Mouse (Mus musculus) small intestine, adult 2 months (tissue): ENCODE measurements around the gene Cox5b. TPM values are rescaled to one million over a fixed set of nuclear protein-coding genes. Genes with fewer than 3 reads are reported as not detected.

Experiments used
- H3K27ac ChIP-seq: fragments of 200-500 bp; 2 replicates; pipeline ENCODE4 v1.5.1; 2012; ENCODE audit warnings: low read depth, low read length, control low read depth, inconsistent platforms; ENCODE audit not compliant: insufficient read depth
- H3K27me3 ChIP-seq: fragments of 200-500 bp; 2 replicates; pipeline ENCODE4 v1.6.1; 2012; ENCODE audit warnings: mild to moderate bottlenecking, moderate library complexity, low read length, inconsistent platforms; ENCODE audit not compliant: control insufficient read depth, insufficient read depth
- H3K36me3 ChIP-seq: fragments of 200-500 bp; 2 replicates; pipeline ENCODE4 v1.6.1; 2012; ENCODE audit warnings: mild to moderate bottlenecking, low read length, control low read depth, inconsistent platforms; ENCODE audit not compliant: control insufficient read depth, insufficient read depth
- H3K4me1 ChIP-seq: fragments of 200-500 bp; 2 replicates; pipeline ENCODE4 v1.6.1; 2012; ENCODE audit warnings: low read length, inconsistent platforms, mixed read lengths; ENCODE audit not compliant: control insufficient read depth, insufficient read depth, insufficient read length
- H3K4me3 ChIP-seq: fragments of 200-500 bp; 2 replicates; pipeline ENCODE4 v1.5.1; 2012; ENCODE audit warnings: low read depth, mild to moderate bottlenecking, control low read depth, inconsistent platforms, low read length, moderate library complexity
- CTCF ChIP-seq: fragments of 200-500 bp; IDR thresholded peaks from 2 replicates; pipeline ENCODE4 v1.5.1; 2012; ENCODE audit warnings: low read depth, mild to moderate bottlenecking, control low read depth, inconsistent platforms, low read length, moderate library complexity, mixed read lengths; ENCODE audit not compliant: insufficient replicate concordance, insufficient read length; ENCODE audit errors: extremely low read depth
- POLR2A ChIP-seq: fragments of 200-500 bp; IDR thresholded peaks from 2 replicates; pipeline ENCODE4 v1.6.1; 2012; ENCODE audit warnings: low read depth, mild to moderate bottlenecking, control low read depth, inconsistent platforms, low read length, moderate library complexity
- WGBS: fragments of 180-500 bp; shearing (Covaris S2); methylation state at CpG from one replicate; pipeline ENCODE4 v1.1.7; 2018; 5-methylcytosine and 5-hydroxymethylcytosine counted together
- polyA plus RNA-seq: library from polyadenylated mRNA; depleted of rRNA; stranded (reverse); fragments of >200 nt; gene quantifications from 2 replicates; pipeline ENCODE4 v1.2.3, GENCODE M21; 2012; rRNA removed

Cox5b gene
- polyA plus RNA-seq, result 1,137 and 1,468 TPM in 2 replicates

DNA sequence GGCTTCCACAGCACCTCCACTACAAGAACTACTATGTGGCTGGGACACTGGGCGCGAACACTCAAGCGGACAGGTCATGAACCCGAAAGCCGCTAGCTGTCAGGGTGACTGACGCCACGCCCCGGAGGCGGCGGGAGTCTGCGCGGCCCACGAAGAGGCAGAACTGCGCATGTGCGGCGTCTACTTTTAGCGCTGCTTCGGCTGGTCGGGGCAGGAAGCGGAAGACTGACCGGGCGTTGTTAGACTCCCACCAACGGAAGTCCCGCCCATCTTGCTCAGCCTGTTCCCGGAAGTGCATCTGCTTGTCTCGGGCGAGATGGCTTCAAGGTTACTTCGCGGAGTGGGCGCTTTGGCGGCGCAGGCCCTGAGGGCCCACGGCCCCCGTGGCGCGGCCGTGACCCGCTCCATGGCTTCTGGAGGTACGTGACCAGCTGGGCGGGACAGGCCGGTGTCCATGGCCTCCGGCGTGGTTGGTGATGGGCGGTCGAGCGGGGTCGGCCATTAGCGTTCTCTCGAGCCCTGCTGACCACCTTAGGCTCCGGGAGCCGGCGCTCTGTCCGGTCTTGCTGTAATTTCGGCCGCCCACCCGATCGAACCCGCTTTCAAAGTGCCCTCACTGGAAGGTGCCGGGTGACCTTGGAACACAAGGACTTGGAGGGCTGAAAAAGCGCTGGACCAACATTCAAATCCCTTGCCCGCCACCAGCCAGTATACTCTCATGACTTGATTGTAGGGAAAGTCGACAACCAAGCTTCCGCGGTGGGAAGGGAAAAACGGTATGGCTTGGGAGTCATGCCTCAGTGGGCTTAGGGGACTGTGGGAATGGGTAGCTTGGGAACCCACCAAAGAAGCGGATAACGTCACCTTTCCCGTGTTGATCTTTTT lies at the start of gene Cox5b:
TSS of gene Cox5b (plus strand) at position 179 of the 885 bp plus-strand sequence.
- peaks cover 7% of the 10 kb centered on the region; the same call in 1 of the 2 replicates for H3K4me1 ChIP-seq
- H3K36me3 ChIP-seq, result peaks cover 17% of the 10 kb centered on the region
- H3K4me3 ChIP-seq, result peak within 1 kb of the TSS; percentile 95
- H3K27ac ChIP-seq, result peak within 1 kb of the TSS; percentile 73
- H3K27me3 ChIP-seq, result no peaks in the 10 kb centered on the region
- TF ChIP-seq CTCF (no peak), POLR2A (0 out of 2 replicates have a peak, but pooled peaks have one; percentile 35)
- under 1% methylated on average over 68 of the region's 68 CpGs for WGBS

GRCm38 (mm10) chr1:36643957-36644614 lies 47.2 kb upstream of the Cox5b start:
- H3K27me3 ChIP-seq, result no peaks in the 10 kb centered on the region
- WGBS, result 76% methylated on average over 7 of the region's 7 CpGs
- no peak for TF ChIP-seq POLR2A
- TF ChIP-seq CTCF, result no peak

GRCm38 (mm10) chr1:36644615-36645007 lies 46.6 kb upstream of the Cox5b start:
- no peak overlapping the region for H3K27ac ChIP-seq
- no peaks in the 10 kb centered on the region for H3K27me3 ChIP-seq
- no peaks in the 10 kb centered on the region for H3K36me3 ChIP-seq
- TF ChIP-seq POLR2A, result no peak
- no peak for TF ChIP-seq CTCF
- no peak overlapping the region for H3K4me3 ChIP-seq
- 54% methylated on average over 9 of the region's 9 CpGs for WGBS
- peaks cover 10% of the 10 kb centered on the region; the same call in 1 of the 2 replicates for H3K4me1 ChIP-seq

More at GRCm38 (mm10) chr1:36643957-36644614, 47.2 kb upstream of the Cox5b start:
- H3K36me3 ChIP-seq, result no peaks in the 10 kb centered on the region
- no peak overlapping the region for H3K27ac ChIP-seq
- peaks cover 10% of the 10 kb centered on the region; the same call in 1 of the 2 replicates for H3K4me1 ChIP-seq
- H3K4me3 ChIP-seq, result no peak overlapping the region

DNA sequence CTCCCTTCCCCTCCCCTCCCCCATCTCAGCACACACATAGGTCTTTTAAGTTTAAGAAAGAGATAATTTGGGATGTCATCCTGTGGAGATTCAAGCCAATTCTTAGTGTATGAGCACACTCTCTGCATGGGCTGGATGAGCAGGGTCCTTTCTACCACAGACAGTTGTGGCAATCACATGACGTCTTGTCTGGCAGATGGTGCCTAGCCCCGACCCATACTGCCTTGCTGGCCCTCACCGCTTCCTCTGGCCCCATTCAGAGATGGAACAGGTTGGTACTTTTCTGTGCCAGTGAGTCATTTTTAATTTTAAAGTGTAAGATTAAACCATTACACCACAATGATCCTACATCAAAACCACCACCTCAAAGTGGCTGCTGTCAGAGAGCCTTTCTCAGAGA lies 45.0 kb upstream of the Cox5b start:
- H3K27ac ChIP-seq, result no peak overlapping the region
- H3K4me3 ChIP-seq, result no peak overlapping the region
- H3K27me3 ChIP-seq, result no peaks in the 10 kb centered on the region
- WGBS, result 87% methylated on average over 3 of the region's 3 CpGs
- no peaks in the 10 kb centered on the region for H3K36me3 ChIP-seq
- peaks cover 10% of the 10 kb centered on the region; the same call in 1 of the 2 replicates for H3K4me1 ChIP-seq
- no peak for TF ChIP-seq POLR2A
- no peak for TF ChIP-seq CTCF

- 11% methylated on average over 5 of the region's 5 CpGs for WGBS
- Histone ChIP-seq H3K27ac (no peak overlapping the region), H3K27me3 (no peaks in the 10 kb centered on the region), H3K4me1 (peaks cover 10% of the 10 kb centered on the region; the same call in 1 of the 2 replicates), H3K4me3 (no peak overlapping the region), H3K36me3 (no peaks in the 10 kb centered on the region)
- no peak for TF ChIP-seq POLR2A
- TF ChIP-seq CTCF, result no peak
Measured at GRCm38 (mm10) chr1:36647631-36648030, 43.6 kb upstream of the Cox5b start.

- Histone ChIP-seq H3K4me1 (peaks cover 17% of the 10 kb centered on the region; the same call in 1 of the 2 replicates), H3K36me3 (no peaks in the 10 kb centered on the region), H3K4me3 (no peak overlapping the region), H3K27me3 (no peaks in the 10 kb centered on the region), H3K27ac (no peak overlapping the region)
- 83% methylated on average over 5 of the region's 5 CpGs for WGBS
- TF ChIP-seq CTCF, result no peak
- TF ChIP-seq POLR2A, result no peak
Measured at GRCm38 (mm10) chr1:36655039-36655438, 36.2 kb upstream of the Cox5b start.

DNA sequence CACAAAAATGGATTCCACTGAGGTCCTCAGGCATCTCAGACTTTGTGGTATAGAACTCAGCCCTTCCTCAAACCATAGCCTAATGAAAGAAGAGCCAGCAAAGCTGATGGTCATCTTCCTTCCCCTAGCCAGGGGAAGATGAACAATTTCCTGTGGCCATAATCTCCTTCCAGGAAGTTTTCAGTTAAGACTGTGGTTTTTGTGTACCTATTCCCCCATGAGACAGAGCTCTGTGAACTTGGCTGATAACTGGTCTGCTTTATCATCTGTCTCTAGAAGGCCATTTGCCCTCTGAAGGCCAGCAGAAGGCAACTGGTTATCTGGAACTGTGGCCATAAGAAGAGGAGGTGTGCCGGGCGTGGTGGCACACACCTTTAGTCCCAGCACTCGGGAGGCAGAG lies 35.0 kb upstream of the Cox5b start:
- Histone ChIP-seq H3K27me3 (no peaks in the 10 kb centered on the region), H3K4me1 (peaks cover 17% of the 10 kb centered on the region; the same call in 1 of the 2 replicates), H3K36me3 (no peaks in the 10 kb centered on the region), H3K27ac (no peak overlapping the region), H3K4me3 (no peak overlapping the region)
- no peak for TF ChIP-seq POLR2A
- no peak for TF ChIP-seq CTCF
- 60% methylated on average over 3 of the region's 3 CpGs for WGBS
